Mouse (Mus musculus) intestine, postnatal 0 days (tissue): ENCODE results near the gene Tmem222. TPM values are rescaled to one million over a fixed set of nuclear protein-coding genes. Genes with fewer than 3 reads are reported as not detected.

Experiments used
- ATAC-seq: fragments of 200-750 bp; cut with Nextera tagmentation; 2 replicates; pipeline ENCODE4 v1.8.0; 2017; ENCODE audit warnings: mild to moderate bottlenecking, moderate TSS enrichment, moderate library complexity
- H3K27ac ChIP-seq: fragments of 300-500 bp; sonication (generic); 2 replicates; pipeline ENCODE4 v1.5.1; 2014; ENCODE audit warnings: mild to moderate bottlenecking, low read depth, low read length, moderate library complexity
- H3K27me3 ChIP-seq: fragments of 300-500 bp; sonication (generic); replicated peaks from 2 replicates; pipeline ENCODE4 v1.6.1; 2014; ENCODE audit warnings: low read length, mixed read lengths; ENCODE audit not compliant: control insufficient read depth, insufficient read depth
- H3K36me3 ChIP-seq: fragments of 300-500 bp; sonication (generic); 2 replicates; pipeline ENCODE4 v1.6.1; 2014; ENCODE audit warnings: mild to moderate bottlenecking, moderate library complexity; ENCODE audit not compliant: control insufficient read depth, insufficient read depth
- H3K4me1 ChIP-seq: fragments of 300-500 bp; sonication (generic); replicated peaks from 2 replicates; pipeline ENCODE4 v1.6.1; 2014; ENCODE audit warnings: antibody characterized with exemption, low read length, mixed read lengths; ENCODE audit not compliant: control insufficient read depth, insufficient read depth
- H3K4me2 ChIP-seq: fragments of 300-500 bp; sonication (generic); replicated peaks from 2 replicates; pipeline ENCODE4 v1.6.1; 2014; ENCODE audit warnings: low read depth, mild to moderate bottlenecking, moderate library complexity
- H3K4me3 ChIP-seq: fragments of 300-500 bp; sonication (generic); 2 replicates; pipeline ENCODE4 v1.5.1; 2014; ENCODE audit warnings: low read depth, low read length
- H3K9ac ChIP-seq: fragments of 300-500 bp; sonication (generic); 2 replicates; pipeline ENCODE4 v1.6.1; 2014; ENCODE audit warnings: mild to moderate bottlenecking, low read depth, low read length
- H3K9me3 ChIP-seq: fragments of 300-500 bp; sonication (generic); 2 replicates; pipeline ENCODE4 v1.6.1; 2016; ENCODE audit warnings: mixed run types; ENCODE audit not compliant: control insufficient read depth
- CTCF ChIP-seq: sonication (generic); IDR thresholded peaks from 2 replicates; pipeline ENCODE4 v1.5.1; 2016; ENCODE audit warnings: low read depth, mild to moderate bottlenecking, control low read depth, antibody characterized with exemption, moderate library complexity
- WGBS: fragments of 180-500 bp; shearing (Covaris S2); extraction: QIAGEN DNeasy Blood & Tissue Kit; methylation state at CpG from one replicate; pipeline ENCODE4 v1.1.7; 2014; 5-methylcytosine and 5-hydroxymethylcytosine counted together
- polyA plus RNA-seq: library from polyadenylated mRNA; unstranded; fragments of >200 nt; fragmentation: Nextera tagmentation; extraction: Ambion mirVana; gene quantifications from 2 replicates; pipeline ENCODE4 v1.2.1, GENCODE M21; 2015

Tmem222 gene
- polyA plus RNA-seq, 1 experiment from 2014 or later = 52.8 TPM

DNA sequence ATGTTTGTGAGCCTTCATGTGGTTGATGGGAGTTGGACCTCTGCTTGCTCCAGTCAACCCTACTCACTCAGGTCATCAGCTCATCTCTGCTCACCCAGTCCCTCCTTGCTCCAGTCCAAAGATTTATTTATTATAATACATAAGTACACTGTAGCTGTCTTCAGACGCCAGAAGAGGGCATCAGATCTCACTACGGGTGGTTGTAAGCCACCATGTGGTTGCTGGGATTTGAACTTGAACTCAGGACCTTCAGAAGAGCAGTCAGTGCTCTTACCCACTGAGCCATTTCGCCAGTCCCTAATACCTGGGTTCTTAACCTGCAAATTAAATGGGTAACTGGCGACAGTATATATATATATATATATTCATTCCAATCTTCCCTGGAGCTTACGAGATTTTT is 42.2 kb downstream of the Tmem222 start:
- Histone ChIP-seq H3K9me3 (no peaks in the 10 kb centered on the region), H3K27me3 (peaks cover 3% of the 10 kb centered on the region; the same call in 1 of the 2 replicates), H3K27ac (no peak overlapping the region), H3K4me1 (no peaks in the 10 kb centered on the region), H3K36me3 (no peaks in the 10 kb centered on the region), H3K4me2 (no peak overlapping the region), H3K4me3 (no peak overlapping the region), H3K9ac (no peak overlapping the region)
- 0 out of 2 replicates have a peak, but pooled peaks have one; percentile 15 for TF ChIP-seq CTCF
- WGBS = 84% methylated on average over 5 of the region's 5 CpGs
- ATAC-seq = no peak

DNA sequence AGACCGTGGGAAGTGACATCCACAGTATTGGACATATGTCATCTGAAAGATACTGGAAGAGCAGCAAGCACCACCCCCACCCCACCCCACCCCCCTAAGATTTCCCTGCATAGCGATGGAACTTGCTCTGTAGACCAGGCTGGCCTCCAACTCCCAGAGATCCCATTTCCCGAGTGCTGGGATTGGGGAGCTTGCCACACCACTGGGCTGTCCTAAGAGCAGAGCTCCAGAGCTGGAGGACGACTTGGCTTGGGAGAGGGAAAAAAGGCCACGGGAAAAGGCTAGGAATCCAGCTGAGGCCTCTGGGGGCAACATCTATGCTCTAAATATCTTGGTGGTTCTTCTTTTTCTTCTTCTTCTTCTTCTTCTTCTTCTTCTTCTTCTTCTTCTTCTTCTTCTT is 42.8 kb downstream of the Tmem222 start:
- H3K4me3 ChIP-seq = no peak overlapping the region
- H3K4me2 ChIP-seq = no peak overlapping the region
- WGBS = 60% methylated on average over 5 of the region's 5 CpGs
- H3K27ac ChIP-seq = no peak overlapping the region
- TF ChIP-seq CTCF = no peak
- H3K9ac ChIP-seq = no peak overlapping the region
- H3K36me3 ChIP-seq = no peaks in the 10 kb centered on the region
- no peak for ATAC-seq
- H3K4me1 ChIP-seq = no peaks in the 10 kb centered on the region
- peaks cover 3% of the 10 kb centered on the region; the same call in 1 of the 2 replicates for H3K27me3 ChIP-seq
- no peaks in the 10 kb centered on the region for H3K9me3 ChIP-seq

DNA sequence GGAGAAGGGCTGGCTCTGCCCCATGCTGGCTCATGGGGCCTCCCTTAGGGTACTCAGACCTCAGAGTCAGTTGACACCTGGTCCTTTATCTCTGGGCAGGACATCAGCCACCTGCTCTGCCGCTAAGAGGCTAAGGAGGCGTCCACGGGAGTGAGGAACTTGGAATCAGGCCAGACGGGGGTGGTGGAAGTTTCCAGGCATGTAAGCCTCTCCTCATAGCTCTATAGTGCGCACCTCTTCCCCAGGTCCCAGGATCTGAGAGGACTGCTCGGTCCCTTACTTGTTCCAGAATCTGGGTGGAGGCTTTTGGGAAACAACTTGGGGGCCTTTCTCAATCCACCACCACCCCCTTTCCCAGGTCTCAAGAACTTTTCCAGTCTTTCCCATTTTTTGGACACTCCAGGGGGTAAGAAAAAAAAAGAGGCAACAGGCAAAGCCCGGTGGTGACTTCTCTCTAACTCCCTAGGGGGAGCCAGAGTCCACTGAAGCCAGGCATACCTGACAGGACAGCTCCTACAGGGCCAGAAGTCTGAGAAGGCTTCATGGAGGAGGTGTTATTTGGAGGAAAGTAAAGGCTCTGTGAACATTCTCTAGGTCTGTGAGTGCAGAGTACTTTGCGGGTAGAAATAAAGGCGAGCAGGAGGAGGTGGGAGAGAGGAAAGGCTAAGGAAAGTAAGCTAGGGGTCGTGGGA is 44.2 kb downstream of the Tmem222 start:
- H3K36me3 ChIP-seq = no peaks in the 10 kb centered on the region
- no peak for ATAC-seq
- no peaks in the 10 kb centered on the region for H3K9me3 ChIP-seq
- H3K27me3 ChIP-seq = peaks cover 3% of the 10 kb centered on the region; the same call in 1 of the 2 replicates
- no peak overlapping the region for H3K4me3 ChIP-seq
- H3K4me2 ChIP-seq = no peak overlapping the region
- TF ChIP-seq CTCF = peak; percentile 79
- H3K9ac ChIP-seq = no peak overlapping the region
- no peak overlapping the region for H3K27ac ChIP-seq
- no peaks in the 10 kb centered on the region for H3K4me1 ChIP-seq
- 34% methylated on average over 10 of the region's 10 CpGs for WGBS

DNA sequence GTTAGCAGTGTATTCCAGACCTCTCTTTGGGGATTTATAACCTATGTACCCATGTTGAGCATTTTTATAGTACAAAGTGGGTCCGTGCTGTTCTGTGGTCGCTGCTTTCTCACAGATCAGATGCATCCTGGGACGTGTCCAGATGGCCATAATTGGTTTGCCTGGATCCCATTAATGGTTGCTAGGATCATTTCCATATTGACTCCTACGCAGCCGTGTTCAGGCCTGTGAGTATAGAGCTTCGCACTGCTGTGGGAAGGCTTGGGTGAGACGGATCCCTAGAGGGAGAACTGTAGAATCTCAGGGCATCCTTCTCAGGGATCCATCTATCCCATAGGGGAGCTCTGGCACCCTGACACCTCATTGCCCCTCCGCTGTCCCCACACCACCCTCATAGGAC is 48.0 kb downstream of the Tmem222 start:
- Histone ChIP-seq H3K4me3 (no peak overlapping the region), H3K27me3 (no peaks in the 10 kb centered on the region), H3K9me3 (no peaks in the 10 kb centered on the region), H3K36me3 (no peaks in the 10 kb centered on the region), H3K4me2 (no peak overlapping the region), H3K27ac (no peak overlapping the region), H3K4me1 (no peaks in the 10 kb centered on the region), H3K9ac (no peak overlapping the region)
- TF ChIP-seq CTCF = no peak
- no peak for ATAC-seq
- WGBS = 80% methylated on average over 8 of the region's 8 CpGs

DNA sequence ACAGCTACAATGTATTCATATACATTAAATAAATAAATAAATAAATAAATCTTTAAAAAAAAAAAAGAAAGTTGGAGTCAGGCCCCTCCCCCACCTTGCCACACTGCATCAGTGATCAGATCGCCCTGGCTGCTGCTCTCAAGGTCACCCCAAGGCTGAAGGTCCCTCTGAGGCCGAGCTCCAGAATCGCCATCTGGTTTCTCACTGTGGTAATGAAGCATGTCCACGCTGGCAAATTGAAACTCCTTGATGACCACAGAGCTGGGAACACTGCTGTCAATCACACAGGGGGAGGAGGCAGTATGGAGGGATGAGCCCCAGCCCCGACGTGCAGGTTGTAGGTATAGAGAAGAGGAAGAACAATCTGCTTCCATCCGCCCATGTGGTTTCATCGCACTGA is 50.0 kb downstream of the Tmem222 start:
- 0 out of 2 replicates have a peak, but pooled peaks have one; percentile 8 for ATAC-seq
- WGBS = 69% methylated on average over 8 of the region's 8 CpGs
- H3K9me3 ChIP-seq = no peaks in the 10 kb centered on the region

DNA sequence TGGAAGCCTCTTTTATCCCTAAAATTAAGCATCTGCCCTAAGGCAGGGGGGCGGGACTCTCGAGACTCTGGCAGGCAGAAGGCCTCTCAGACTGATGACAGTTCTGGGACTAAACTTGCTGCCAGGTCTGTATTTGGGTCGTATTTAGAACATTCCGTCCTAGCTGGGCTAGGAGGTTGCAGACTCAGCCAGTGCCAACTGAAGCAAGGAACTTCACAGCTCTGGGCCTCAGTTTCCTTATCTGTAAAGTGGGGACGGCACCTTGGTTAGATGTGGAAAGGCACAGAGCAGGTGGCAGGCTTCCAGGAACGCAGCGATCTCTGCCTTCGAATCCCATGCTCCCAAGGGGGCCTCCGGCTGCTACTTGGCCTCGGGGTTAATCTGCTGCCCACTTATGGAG is 51.5 kb downstream of the Tmem222 start:
- Histone ChIP-seq H3K4me1 (no peaks in the 10 kb centered on the region), H3K27ac (no peak overlapping the region), H3K4me3 (no peak overlapping the region), H3K9ac (no peak overlapping the region), H3K36me3 (no peaks in the 10 kb centered on the region), H3K9me3 (no peaks in the 10 kb centered on the region), H3K4me2 (no peak overlapping the region), H3K27me3 (no peaks in the 10 kb centered on the region)
- 75% methylated on average over 10 of the region's 10 CpGs for WGBS
- no peak for TF ChIP-seq CTCF
- ATAC-seq = no peak

More for the DNA sequence above, 50.0 kb downstream of the Tmem222 start:
- Histone ChIP-seq H3K4me2 (no peak overlapping the region), H3K36me3 (no peaks in the 10 kb centered on the region), H3K4me3 (no peak overlapping the region), H3K4me1 (no peaks in the 10 kb centered on the region), H3K9ac (no peak overlapping the region), H3K27ac (no peak overlapping the region), H3K27me3 (no peaks in the 10 kb centered on the region)
- no peak for TF ChIP-seq CTCF
